Mouse (Mus musculus): Measurements from ENCODE around the gene Ccdc9b.

Gene Ccdc9b

DNA sequence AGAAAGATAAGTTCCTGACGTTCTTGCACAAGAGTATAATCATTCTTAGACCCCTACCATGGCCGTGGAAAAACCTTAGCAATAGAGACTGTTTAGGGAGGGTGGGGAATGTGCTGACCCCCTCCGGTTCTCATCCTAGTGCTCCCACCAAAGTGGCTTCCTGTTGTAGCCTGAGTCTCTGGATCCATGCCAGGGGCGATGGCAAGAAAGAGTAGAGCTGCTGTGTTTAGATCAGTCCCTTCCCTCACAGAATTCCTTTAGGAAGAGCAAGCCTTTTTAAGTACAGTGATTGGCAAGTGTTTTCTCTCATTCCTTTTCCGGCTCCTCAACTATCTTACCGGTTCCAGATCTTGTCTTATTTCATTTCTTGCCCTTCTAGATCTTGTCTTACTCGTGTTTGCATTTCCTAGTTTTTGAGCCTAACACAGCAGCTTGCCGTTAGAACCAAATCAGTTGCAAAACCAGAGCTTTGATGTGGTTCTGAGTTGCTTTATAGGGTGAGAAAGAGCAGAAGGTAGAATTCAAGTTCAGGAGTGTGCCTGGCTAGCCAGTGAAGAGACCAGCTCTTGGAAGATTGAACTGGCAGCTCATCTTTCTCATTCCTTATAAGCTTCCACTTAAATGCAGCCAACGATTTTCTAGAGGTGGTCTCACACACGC lies 15.0 kb downstream of the Ccdc9b start:
- no peak for DNase-seq (ENCODE audit: low spot score in 2 of 2)

DNA sequence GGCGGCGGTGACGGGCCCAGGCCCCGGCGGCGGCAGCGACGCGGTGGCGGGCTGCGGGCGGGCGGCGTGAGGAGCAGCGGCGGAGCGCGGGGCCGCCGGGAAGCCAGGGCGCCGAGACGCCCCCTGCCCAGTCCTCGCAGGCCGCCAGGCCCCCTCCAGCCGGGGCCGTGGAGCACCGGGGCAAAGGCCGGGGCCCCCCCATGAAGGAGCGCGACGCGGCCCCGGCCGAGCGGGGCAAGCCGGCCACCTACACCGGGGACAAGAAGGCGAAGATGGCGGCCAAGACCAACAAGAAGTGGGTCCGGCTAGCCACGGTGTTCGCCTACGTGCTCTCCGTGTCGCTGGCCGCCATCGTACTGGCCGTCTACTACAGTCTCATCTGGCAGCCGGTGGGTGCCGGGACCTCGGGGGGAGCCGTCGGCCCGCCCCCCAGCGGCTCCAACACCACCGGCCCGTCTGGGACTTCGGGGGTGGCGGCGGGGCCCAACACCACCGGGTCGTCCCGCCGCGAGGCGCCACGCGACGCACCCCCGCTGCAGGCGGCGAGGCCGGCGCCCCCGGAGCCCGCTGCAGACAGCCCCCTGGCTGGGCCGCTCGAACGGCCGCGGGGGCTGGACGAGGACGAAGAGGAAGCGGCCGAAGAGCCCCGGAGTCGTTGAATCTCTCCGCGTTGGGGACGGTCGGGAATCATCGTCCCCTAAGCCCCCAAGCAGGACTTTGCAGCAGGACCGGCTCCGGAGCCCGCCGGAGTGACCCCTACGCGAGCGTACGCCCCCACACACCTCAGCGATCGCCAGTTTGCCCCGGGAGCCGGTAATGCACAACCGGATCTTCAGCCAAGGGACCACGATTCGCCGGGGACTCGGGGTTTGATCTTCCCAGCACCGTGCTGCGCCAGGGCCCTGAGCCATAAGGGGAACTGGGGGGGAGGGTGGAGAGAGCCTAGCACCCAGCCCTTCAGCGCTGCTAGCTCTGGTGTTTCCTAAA lies 16.3 kb downstream of the Ccdc9b start:
- DNase-seq (ENCODE audit: low spot score in 2 of 2), result no peak

DNA sequence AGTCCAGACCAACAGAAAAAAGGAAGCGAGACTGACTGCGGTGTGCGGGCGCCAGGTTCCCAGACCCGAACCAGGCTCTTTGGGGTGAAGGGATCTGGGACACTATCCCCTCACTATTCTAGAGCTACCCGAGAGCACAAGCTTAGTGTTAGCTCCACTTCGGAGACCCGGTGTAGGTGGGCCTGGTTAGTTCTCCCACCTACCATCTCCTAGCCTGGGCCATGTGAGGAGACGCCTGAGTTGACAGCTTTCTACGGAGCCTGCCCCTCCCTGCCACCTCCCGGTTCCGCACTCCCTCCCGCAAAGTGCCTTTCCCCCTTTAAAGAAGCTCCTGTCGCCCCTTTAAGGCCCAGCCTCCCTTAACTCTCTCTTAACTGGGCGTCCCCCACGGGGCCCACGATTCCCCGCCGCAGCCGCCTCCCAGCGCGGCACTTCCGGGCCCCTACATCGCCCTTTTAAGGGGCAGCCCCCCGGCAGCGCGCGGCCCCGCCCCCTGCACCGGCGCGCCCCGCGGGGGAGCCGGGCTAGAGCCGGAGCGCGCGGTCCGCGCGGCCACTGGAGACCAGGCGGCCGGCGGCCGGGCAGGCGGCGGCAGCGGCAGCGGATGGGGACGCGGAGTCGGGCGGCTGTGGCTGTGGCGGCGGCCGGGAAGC lies 17.1 kb downstream of the Ccdc9b start, which contains the start of gene Inafm2:
Gene Inafm2 (plus strand): TSS at position 527 of the 653 bp plus-strand sequence.
- DNase-seq (ENCODE audit: low spot score in 2 of 2), result peak; percentile 87 to 89

DNA sequence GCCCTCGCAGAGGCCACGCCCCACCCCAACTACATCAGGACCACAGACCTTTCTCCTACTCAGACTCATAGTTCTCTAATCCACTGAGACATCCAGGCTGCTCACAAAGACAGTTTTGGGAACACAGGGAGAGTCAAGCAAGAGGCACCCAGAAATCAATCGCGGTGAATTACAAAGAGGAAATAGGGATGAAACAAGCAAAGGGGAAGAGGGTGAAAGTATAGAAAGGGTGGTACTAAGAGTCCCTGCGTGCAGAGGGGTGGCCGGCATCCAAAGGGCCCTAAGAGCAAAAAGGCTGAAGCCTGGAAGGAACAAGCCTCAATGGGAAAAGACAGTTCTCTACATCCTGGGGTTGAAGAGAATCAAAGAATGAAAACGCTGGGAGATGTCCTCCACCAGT lies 17.8 kb downstream of the Ccdc9b start:
- DNase-seq (ENCODE audit: low spot score in 2 of 2), result no peak

DNA sequence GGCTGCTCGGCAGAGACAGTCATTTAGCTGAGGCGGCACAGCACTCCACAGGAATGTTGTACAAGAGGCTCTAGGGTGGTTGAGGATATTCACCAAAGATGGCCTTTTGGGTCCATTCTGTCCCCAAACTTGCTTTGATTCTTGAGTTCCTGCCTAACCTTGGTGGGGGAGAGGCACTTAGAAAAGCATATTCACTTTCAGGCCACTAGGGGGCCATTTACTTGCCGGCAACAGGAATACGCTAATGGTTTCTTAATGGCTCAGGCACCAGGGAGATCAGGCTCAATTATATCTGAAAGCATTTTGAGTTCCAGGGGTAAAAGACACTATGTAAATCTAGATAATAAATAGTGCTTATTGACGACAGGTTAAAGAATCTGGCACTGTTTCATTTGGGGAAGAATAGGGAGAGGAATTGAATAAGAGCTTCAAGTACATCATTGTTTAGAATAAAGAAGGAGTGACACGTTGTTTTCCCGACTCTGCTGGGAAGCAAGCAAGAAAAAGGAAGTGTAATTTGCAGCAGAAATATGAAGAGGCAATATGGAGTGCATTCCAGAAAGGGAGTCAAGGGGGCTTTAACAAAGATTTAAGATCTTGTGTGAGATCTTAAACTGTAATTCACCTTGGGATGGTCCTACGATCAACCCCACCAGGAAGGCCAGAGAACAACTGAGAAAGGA lies 19.1 kb downstream of the Ccdc9b start:
- no peak for DNase-seq (ENCODE audit: low spot score in 2 of 2)

DNA sequence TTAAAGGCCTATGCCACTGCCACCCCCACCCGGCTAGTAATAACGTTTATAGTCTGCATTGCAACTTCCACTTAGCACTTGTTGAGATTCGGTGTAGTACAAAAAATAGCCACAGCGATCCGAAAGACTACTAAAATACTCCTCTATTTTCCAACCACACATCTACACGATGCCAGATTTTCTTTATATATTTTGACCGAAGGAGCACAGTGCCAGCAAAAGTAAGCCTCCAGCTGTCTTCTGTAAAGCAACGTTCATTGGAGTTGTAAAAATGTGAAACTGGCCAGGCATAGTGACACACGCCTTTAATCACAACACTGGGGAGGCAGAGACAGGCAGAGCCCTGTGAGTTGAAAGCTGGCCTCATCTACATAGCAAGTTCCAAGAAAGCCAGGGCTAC lies 21.3 kb downstream of the Ccdc9b start:
- DNase-seq (ENCODE audit: low spot score in 2 of 2), result no peak

DNA sequence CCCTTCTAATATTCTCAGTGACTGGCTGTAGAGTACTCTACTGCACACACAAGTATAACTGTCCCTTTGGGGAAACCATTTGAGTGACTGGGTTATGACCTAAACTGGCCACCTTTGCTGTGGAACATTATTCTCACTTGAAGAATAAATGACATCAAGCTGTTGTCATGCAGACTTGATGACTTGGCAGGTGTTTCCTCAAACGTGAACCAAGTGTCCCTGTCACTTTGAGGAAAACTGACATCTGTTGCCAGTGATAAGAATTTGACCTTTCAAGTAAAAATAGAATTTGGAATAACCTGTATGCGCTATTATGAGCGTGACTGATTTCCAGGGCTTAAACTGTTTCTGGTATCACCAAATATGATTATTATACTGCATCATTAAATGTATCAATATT lies 22.1 kb downstream of the Ccdc9b start:
- DNase-seq (ENCODE audit: low spot score in 2 of 2), result no peak

DNA sequence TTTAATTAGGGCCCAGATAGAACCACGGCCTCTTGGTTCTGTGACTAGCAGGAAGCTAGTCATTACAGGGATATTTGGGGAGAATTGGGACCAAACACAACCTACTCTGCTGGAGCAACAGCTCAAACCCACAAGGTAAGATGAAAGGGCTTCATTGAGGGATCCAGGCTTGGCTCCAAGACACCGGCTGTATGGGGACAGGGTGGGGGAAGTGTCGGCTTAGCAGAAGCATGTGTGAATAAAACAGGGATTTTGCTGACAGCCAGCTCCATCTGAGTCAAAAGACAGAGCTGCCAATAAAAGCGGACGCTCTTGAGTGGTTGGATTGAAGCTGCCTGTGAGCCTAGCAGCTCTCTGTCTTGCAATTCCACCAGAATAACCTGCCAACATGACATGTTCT lies 29.1 kb downstream of the Ccdc9b start:
- no peak for DNase-seq (ENCODE audit: low spot score in 2 of 2)

DNA sequence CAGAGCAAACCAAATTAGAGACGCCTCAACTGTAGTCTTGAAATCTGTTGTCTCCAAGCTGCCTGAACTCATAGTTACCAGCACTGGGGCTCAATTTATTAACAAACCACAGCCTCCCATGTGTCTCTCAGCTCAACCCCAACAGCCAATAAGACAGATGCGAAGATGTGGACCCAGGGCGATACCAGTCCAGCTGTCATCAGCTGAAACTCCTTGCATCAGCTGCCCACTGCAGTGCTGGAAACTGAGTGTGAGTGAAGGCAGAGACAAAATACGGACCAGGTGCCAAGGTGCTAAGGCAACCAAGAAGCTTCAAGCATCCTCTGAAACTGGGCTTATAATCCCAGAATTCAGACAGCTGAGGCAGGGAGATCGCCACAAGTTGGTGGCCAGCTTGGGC lies 30.5 kb downstream of the Ccdc9b start:
- no peak for DNase-seq (ENCODE audit: low spot score in 2 of 2)

DNA sequence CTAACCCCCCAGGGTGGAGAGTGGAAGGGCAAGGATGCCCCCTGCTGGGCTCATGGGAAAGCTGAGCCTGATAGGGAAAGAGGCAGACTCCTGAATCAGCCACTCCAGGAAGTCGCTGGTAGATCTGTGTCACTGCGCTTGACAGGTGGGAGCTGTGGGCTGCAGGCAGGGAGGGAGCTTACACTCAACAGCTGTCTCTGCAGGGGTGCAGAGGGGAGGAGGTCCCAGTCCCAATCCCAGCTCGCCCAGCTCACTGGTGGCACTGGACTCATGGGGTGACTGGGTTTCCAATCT lies 31.9 kb downstream of the Ccdc9b start:
- DNase-seq (ENCODE audit: low spot score in 2 of 2), result peak; percentile 63 to 75

DNA sequence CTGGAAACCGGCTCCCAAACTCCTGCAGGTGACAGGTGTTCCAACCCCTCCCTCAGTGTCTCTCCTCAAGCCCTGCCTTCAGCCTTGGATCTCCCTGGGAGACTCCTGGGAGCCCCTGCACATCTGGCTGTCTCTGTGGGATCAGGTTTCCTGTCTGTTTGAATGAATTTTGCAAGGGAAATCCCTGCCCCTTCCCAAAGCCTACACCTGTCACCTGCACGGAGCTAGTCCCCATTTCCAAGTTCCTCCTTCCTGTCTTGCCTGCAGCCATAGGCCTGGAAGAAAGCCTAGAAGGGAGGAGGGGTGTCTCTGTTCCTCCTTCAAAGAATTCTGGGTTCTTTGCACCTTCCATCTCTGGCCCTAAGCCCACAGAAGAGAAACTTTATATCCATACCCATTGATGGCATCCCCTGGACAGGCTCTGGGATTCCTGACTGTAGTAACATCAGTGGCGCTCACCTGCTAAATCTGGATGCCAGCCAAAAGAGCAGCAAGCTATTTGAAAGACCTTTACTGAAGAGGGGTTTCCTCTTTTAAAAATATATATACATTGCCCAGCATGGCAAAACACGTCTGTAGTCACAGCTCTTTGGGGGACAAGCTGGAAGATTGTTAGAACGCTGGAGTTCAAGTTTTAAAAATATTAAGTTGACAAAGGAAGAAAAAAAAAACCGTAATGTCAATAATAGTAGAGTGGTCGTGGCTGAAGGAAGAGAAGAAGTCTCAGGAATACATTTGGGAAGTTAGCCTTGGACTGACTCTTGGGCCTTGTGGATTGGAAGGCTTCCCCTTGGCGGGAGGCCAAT lies 32.4 kb downstream of the Ccdc9b start:
- no peak for DNase-seq (ENCODE audit: low spot score in 2 of 2)

DNA sequence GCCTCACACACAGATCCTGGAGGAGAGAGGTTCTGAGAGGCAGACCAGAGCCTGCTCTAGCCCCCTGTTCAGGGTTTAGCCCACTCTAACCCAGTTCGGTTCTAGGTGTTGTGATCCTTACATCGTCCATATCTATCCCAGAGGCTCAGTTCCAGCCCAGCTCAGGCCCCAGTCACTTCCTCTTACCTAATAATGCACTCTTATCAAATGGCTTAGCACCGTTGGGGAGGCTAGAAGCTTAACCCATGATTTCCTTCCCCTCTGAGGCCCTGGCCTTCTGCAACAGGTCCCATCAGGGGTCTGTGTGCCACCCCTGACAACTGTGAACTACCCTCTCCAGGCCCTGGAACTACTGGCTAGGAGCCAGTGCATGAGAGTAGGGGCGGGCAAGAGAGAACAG lies 33.3 kb downstream of the Ccdc9b start:
- DNase-seq (ENCODE audit: low spot score in 2 of 2), result no peak

DNA sequence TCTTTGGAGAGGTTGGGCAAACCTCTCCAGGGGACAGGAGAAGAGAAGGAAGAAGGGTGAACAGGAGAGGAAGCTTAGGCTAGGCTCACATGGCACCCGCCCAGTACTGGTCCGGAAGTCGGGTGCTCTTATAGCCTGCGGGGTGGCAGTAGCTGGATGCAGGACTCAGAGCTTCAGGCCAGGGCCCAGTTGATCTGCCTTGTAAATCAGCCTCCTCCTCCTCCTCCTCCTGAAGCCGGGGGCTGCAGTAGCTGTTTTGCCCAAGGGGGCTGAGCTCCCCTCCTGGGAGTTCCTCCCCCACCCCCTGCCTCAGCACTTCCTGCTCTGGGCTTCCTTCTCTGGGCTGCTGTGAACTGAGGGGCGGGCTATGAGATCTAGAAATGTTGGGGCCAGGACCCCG lies 34.1 kb downstream of the Ccdc9b start, which contains the start of gene Plcb2:
Gene Plcb2 (minus strand): TSS at position 102 of the 400 bp plus-strand sequence.
- no peak for DNase-seq (ENCODE audit: low spot score in 2 of 2)

DNA sequence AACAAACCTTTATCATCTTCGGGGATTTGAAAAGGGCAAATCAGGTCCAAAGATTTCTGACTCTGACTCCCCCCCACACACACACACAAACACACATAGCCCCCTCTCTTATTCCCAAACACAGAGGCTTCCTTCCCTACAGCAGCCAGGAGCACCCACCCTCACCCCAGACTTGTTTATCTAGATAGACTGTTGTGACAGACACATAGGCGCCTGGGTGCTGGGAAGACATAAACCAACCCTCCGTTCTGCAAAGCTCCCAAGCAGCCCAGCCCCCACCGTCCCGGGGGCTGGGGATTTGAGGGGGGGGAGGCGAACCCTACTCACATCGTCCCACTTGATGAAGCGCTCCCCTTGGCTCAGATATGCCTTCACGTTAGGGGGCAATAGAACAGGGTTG lies 34.5 kb downstream of the Ccdc9b start:
- no peak for DNase-seq (ENCODE audit: low spot score in 2 of 2)

DNA sequence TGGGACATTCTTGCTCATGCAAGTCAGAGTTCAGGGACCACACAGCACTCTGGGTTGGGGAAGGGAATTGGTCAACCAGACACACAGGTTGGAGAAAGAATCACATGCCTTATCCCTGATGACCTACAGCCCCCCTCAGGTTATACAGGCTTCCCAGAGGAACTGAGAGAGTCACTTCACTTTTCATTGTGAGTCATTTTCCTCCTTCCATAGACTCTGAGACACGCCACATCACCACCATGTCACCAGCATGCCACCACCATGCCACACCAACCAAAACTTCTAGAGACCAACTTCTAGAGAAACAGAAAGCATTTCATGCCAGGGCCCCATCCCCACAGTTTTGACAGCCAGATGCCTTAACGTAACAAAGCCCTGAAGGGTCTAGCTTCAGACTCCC lies 35.6 kb downstream of the Ccdc9b start:
- DNase-seq (ENCODE audit: low spot score in 2 of 2), result no peak

DNA sequence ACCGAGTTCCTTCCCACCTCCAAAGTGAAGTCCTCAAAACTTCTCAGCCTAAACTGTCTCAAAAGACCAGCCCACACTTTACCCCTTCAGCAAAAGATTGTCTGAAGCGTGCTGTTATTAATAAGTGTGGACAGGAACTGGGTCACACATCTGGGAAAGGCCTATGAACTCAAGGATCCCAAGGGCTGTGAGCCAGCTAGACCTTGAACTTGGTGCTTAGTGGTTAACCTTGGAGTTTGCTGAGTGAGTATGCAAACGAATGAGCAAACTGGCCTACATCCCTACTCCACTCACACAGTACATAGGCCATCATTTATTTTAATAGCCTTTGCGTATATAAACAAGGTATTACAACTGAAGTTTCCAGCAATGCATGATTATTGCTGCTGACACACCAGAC lies 37.0 kb downstream of the Ccdc9b start:
- DNase-seq (ENCODE audit: low spot score in 2 of 2), result no peak

DNA sequence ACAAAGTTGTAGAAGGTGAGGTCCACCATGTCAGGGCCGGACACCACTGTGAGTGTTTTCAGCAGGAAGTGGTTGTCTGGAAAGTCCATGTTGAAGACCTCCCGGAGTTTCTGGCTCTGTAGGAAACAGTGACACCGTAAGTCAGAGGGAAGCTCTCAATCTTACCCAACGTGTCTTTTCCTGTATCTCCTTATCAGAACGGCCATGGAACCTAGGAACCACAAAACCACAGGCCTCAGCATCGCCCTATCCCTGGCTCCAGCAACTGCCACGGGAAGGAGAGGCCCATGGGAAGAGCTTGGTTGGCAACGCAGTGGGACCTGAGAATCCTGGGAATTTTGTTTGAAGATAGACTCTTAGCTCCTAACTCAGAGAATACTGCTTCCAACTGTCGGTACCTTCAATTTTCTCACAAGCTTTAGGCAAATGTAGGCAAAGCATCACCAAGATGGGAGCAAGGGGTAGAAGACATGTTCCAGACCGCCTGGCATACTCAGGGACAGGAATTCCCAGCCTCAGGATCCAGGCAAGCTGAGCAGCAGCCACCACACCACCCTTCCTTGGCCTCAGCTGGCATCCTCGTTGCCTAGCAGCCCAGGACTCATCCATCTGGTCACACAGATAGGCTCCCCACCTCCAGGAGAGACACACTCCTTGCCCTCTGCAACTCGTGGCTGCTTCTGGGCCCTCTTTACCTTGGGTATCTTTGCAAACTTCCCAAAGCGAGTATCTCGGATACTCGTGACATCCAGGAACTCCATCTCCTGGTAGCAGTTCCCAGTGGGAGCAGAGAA lies 38.6 kb downstream of the Ccdc9b start:
- DNase-seq (ENCODE audit: low spot score in 2 of 2), result no peak

DNA sequence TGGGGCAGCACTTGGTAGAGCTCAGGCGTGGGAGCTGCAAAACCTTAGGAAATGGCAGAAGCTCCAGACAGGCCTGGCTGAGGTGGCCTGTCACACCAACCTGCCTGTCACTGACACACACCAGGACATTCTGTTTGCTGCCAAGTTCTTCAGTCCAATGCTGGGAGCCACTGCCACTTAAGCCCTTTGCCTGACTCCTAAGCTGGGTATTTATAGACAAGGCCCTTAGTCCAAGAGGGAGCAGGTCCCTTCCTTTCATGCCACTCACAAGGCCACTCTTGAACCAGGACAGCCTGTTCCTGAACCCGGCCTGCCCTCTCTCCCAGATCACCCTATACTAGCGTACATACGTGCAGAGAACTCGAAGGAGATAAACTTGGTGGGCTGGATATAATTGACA lies 45.8 kb downstream of the Ccdc9b start:
- DNase-seq (ENCODE audit: low spot score in 2 of 2), result no peak

DNA sequence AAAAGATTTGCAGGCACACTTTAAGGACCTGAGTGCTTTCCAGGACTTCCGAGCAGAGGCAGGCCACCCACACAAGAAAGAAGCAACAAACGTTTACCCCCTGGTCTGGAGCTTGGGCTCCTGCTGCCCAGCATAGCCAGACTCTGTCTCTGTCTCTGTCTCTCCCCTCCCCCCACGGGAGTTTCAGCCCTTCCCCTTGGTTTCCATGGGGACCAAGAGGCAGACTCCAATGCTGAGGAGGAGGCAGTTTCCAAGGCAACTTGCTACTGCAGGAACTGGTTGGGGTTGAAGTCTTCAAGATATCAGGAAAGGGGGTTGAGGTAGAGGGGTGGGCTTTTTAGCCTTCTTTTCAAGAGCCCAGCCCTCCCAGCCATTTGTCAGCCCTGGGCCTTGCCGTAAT lies 48.2 kb downstream of the Ccdc9b start:
- no peak for DNase-seq (ENCODE audit: low spot score in 2 of 2)

DNA sequence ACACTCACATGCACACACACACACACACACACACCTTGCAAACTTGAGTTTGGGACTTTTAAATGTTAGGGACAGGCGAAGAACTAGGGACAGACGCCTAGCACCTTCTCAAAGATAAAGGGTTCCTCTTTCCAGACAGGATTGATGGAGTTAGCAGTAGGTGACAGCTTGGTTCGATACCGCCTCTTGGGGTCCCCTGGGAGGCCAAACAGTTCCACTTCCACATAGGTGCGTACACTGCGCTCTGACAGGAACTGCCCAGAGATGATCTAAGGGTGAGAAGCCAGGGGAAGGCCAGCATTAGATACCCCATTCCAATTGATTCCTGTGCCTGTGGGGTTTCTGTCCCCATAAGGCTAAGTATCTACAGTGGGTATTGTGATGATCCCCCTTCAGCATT lies 48.8 kb downstream of the Ccdc9b start:
- no peak for DNase-seq (ENCODE audit: low spot score in 2 of 2)

Data from urinary bladder, postnatal 4 days (tissue).